Mouse (Mus musculus): ENCODE results near the gene Ncbp1. TPM values are rescaled to one million over a fixed set of nuclear protein-coding genes. Genes with fewer than 3 reads are reported as not detected.

Gene Ncbp1
- polyA plus RNA-seq, 1 experiment from 2014 or later: 98.3 TPM

Other genes starting within 250 kb of the Ncbp1 start
- 0.14 and 0.43 TPM in 2 replicates for gene Ccdc180, start 248.3 kb upstream of the Ncbp1 start, polyA plus RNA-seq (2015; fragmentation: Nextera tagmentation; extraction: Ambion mirVana)
- gene Tdrd7, start 173.3 kb upstream of the Ncbp1 start, polyA plus RNA-seq (2015; fragmentation: Nextera tagmentation; extraction: Ambion mirVana): 15.4 and 15.7 TPM in 2 replicates
- gene Tmod1, start 99.7 kb upstream of the Ncbp1 start, polyA plus RNA-seq (2015; fragmentation: Nextera tagmentation; extraction: Ambion mirVana): 0.39 and 0.76 TPM in 2 replicates
- gene Tstd2, start 81 bp downstream of the Ncbp1 start, polyA plus RNA-seq (2015; fragmentation: Nextera tagmentation; extraction: Ambion mirVana): 44.1 and 47.4 TPM in 2 replicates
- 35.8 and 36.4 TPM in 2 replicates for gene Xpa, start 57.7 kb downstream of the Ncbp1 start, polyA plus RNA-seq (2015; fragmentation: Nextera tagmentation; extraction: Ambion mirVana)
- gene Foxe1, start 205.0 kb downstream of the Ncbp1 start, polyA plus RNA-seq (2015; fragmentation: Nextera tagmentation; extraction: Ambion mirVana): not detected in 2 replicates